Mouse (Mus musculus) kidney, adult 18-20 months (tissue): Measurements from ENCODE around the gene Axin1.

Experiments used
- DNase-seq: peaks from one replicate; pipeline ENCODE4 v3.0.0; 2021

The Axin1 gene

GRCm38 (mm10) chr17:26243471-26244100, 105.1 kb downstream of the Axin1 start:
- DNase-seq, result no peak

GRCm38 (mm10) chr17:26244101-26244841, 105.8 kb downstream of the Axin1 start, which contains the start of gene Fam234a:
Gene Fam234a (minus strand): TSS chr17:26244242.
- DNase-seq, result peak; percentile 93
